Mouse (Mus musculus): ENCODE results near the gene Ric3. TPM values are rescaled to one million over a fixed set of nuclear protein-coding genes. Genes with fewer than 3 reads are reported as not detected.

The Ric3 gene
- polyA plus RNA-seq, 1 experiment from 2014 or later, result 5.3 TPM

DNA sequence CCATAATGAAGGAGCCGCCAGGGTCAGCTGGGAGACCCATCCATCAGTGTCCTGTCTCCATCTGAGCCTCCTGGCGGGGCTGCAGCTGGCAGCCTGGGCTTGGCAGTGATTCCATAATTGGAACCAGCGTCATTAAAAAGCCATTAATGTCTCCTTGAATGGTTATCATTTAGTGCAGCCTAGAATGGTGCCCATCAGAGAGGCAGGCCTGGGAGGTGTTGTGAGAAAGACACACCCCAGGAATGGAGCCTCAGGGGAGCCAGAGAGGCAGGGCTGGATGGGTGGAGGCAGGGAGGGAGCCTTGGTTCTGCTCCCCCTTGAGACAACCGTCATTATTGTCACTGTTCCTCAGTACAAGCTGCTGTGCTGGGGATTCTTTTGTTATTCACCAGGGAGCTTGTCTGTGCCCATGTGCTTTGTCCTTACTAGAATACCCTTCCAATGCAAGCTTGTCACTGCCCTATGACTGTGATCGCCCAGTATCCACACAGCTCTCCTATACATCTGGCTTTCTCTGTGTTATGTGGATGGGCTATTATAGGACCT, 66.7 kb downstream of the Ric3 start:
- no peak overlapping the region for H3K4me2 ChIP-seq (replicated peaks)
- H3K9ac ChIP-seq, result no peak overlapping the region
- WGBS, result 53% methylated on average over 5 of the region's 5 CpGs
- H3K27ac ChIP-seq, result no peak overlapping the region
- no peak overlapping the region for H3K4me3 ChIP-seq
- no peak for ATAC-seq (ENCODE audit: insufficient number of reproducible peaks, insufficient read depth, low FRiP score, low TSS enrichment)
- no peaks in the 10 kb centered on the region for H3K9me3 ChIP-seq
- H3K27me3 ChIP-seq, result peaks cover 19% of the 10 kb centered on the region
- H3K36me3 ChIP-seq, result no peaks in the 10 kb centered on the region
- 0 out of 2 replicates have a peak, but pooled peaks cover 2% of the 10 kb centered on the region for H3K4me1 ChIP-seq

DNA sequence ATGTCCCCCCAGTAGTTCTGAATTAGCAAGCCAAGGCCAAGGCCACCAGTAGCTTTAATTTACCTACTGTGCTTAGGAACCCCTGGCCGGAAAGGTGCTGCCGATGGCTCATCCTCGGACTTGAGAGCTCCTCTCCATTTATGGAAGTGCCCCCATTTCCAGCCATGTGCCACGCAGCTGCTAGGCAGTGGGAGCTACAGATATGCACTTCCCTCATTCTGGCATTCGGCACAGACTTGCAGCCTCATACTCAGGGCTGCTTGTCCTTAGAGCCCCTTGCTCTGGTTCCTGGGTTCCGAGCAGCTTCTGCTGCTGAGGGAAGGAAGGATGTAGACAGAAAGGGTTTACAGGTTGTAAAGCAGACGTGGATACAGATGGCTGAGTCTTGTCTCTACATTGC, 68.3 kb downstream of the Ric3 start:
- no peak overlapping the region for H3K4me2 ChIP-seq (replicated peaks)
- H3K9me3 ChIP-seq, result no peaks in the 10 kb centered on the region
- no peak overlapping the region for H3K27ac ChIP-seq
- H3K27me3 ChIP-seq, result peaks cover 35% of the 10 kb centered on the region
- no peak for ATAC-seq (ENCODE audit: insufficient number of reproducible peaks, insufficient read depth, low FRiP score, low TSS enrichment)
- 0 out of 2 replicates have a peak, but pooled peaks cover 7% of the 10 kb centered on the region for H3K4me1 ChIP-seq
- H3K36me3 ChIP-seq, result no peaks in the 10 kb centered on the region
- WGBS, result 80% methylated on average over 7 of the region's 7 CpGs
- no peak overlapping the region for H3K9ac ChIP-seq
- no peak overlapping the region for H3K4me3 ChIP-seq

DNA sequence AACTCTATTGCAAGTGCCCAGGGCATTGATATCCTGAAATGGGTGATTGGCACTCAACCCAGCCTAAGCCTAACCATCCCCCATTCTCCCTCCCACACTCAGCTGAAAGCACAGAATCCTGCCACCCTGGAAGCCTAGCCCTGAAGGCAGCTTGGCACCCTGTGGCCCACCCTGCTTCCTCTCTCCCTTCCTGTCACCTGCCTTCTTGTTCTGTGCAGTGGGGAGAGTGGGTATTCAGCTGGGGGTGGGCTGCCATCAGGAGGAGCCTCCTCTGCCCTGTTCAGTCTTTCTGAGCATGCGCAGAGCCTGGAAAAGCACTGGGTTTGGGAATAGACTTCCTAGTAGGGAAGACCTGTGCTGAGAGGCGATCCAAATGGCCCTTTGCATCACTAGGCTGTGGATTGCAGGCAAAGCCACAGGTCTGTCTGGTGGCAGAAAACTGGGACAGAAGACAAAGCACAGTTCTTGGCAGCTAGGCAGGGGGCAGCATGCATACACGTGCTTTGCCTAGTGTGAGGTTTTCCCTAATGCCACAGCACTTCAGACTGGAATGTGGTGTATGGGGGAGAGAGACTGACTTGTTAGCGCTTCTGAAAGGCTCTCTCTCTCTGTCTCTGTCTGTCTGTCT, 70.0 kb downstream of the Ric3 start:
- no peaks in the 10 kb centered on the region for H3K9me3 ChIP-seq
- no peak for ATAC-seq (ENCODE audit: insufficient number of reproducible peaks, insufficient read depth, low FRiP score, low TSS enrichment)
- H3K27ac ChIP-seq, result no peak overlapping the region
- no peak overlapping the region for H3K4me2 ChIP-seq (replicated peaks)
- 37% methylated on average over 4 of the region's 4 CpGs for WGBS
- H3K27me3 ChIP-seq, result peaks cover 44% of the 10 kb centered on the region
- H3K4me1 ChIP-seq, result 0 out of 2 replicates have a peak, but pooled peaks cover 7% of the 10 kb centered on the region
- no peak overlapping the region for H3K9ac ChIP-seq
- H3K4me3 ChIP-seq, result no peak overlapping the region
- no peaks in the 10 kb centered on the region for H3K36me3 ChIP-seq

DNA sequence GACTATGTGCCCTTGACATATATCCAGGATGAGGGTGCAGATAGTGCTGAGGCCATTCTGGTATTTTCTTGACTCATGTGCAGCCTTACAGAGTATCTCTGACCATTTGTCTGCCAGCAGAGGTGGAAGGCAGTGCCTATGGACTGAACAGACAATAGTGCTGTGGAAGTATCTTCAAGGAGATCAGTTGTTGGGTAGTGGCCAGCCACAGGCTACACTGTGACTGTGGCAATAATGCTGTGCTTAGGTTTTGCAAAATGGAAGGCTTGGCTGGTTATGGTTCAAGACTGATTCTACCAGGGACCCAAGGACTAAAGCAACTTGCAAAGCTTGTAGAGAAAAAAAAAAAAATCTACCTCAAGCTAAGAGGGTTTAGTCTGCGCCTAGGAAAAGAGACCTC, 70.6 kb downstream of the Ric3 start:
- H3K27ac ChIP-seq, result no peak overlapping the region
- H3K4me2 ChIP-seq (replicated peaks), result no peak overlapping the region
- no peak for ATAC-seq (ENCODE audit: insufficient number of reproducible peaks, insufficient read depth, low FRiP score, low TSS enrichment)
- H3K9ac ChIP-seq, result no peak overlapping the region
- 0 out of 2 replicates have a peak, but pooled peaks cover 7% of the 10 kb centered on the region for H3K4me1 ChIP-seq
- no peaks in the 10 kb centered on the region for H3K9me3 ChIP-seq
- WGBS, result 89% methylated on average over 1 of the region's 1 CpGs
- H3K4me3 ChIP-seq, result no peak overlapping the region
- no peaks in the 10 kb centered on the region for H3K36me3 ChIP-seq
- H3K27me3 ChIP-seq, result peaks cover 44% of the 10 kb centered on the region

DNA sequence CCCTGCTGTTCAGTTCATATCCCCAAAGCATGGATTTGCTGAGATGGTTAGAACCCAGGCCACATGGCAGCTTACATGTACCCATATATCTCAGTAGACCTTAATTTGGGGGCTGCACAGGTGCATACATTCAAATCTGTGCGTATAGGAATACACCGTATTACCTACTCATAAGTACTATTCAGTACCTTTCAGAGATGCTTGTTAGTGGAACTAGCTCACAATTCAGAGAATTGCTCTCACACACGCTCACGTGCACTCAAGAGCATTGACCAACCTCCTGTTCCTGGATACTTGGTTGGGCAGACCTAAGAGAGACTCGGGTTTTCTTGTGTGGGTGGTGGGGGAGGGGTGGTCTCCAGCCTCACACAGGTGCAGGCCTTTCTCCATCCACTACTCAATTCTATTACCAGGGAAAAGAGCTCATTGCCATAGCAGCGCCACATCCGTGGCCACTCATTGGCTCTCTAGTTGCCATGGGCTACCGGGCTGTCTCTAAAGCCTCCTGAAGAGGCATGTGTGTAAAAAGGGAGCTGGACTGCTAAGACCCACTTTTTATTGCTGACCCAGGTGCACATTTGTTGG, 71.4 kb downstream of the Ric3 start:
- Histone ChIP-seq H3K27me3 (peaks cover 44% of the 10 kb centered on the region), H3K36me3 (no peaks in the 10 kb centered on the region), H3K9ac (peak overlapping the region; percentile 60; the same call in 1 of the 2 replicates), H3K4me1 (0 out of 2 replicates have a peak, but pooled peaks cover 7% of the 10 kb centered on the region), H3K4me2 (replicated peaks) (peak overlapping the region; percentile 93), H3K4me3 (peak overlapping the region; percentile 61), H3K9me3 (no peaks in the 10 kb centered on the region), H3K27ac (no peak overlapping the region)
- WGBS, result 49% methylated on average over 8 of the region's 8 CpGs
- peak; percentile 38 for ATAC-seq (ENCODE audit: insufficient number of reproducible peaks, insufficient read depth, low FRiP score, low TSS enrichment)

DNA sequence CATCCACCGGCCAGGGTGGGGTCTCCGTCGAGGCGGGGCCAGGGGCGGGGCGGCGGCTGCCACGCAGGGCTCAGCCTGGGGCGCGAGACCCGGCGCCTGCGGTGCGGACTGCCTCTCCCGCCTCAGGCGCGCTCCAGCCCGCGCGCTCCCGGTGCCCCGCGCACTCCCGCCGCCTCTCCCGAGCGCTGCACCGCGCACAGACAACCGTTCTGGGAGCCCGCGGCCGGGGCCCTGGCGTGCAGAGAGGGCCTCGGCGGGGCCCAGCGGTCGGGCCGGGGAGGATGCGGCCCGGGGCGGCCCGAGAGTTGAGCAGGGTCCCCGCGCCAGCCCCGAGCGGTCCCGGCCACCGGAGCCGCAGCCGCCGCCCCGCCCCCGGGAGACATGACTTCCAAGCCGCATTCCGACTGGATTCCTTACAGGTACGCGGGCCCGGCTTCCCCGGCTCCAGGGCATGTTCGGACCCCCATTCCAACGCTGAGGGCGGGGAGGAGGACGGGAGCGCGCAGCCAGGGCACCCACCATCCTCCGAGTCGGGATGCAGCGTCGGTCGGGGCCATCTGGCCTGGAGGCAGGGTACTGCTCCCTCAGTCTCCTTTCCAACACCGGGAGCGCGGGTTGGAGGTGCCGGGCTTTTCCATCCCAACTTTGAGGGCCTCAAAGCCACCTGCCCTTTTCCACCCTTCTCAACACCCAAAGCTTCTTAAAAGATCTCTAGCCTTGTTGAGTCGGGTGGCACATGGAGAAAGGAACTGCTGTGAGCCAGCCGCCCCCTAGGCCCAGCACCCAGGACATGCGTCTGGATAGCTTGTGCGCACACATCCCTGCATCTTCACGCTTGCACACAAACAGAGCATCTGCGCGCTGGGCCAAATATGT, 72.2 kb downstream of the Ric3 start:
- Histone ChIP-seq H3K4me1 (0 out of 2 replicates have a peak, but pooled peaks cover 7% of the 10 kb centered on the region), H3K9me3 (no peaks in the 10 kb centered on the region), H3K4me2 (replicated peaks) (peak overlapping the region; percentile 93), H3K27me3 (peaks cover 44% of the 10 kb centered on the region), H3K36me3 (no peaks in the 10 kb centered on the region), H3K4me3 (peak overlapping the region; percentile 61), H3K27ac (no peak overlapping the region), H3K9ac (peak overlapping the region; percentile 60)
- peak; percentile 67 for ATAC-seq (ENCODE audit: insufficient number of reproducible peaks, insufficient read depth, low FRiP score, low TSS enrichment)
- 1% methylated on average over 81 of the region's 82 CpGs for WGBS

DNA sequence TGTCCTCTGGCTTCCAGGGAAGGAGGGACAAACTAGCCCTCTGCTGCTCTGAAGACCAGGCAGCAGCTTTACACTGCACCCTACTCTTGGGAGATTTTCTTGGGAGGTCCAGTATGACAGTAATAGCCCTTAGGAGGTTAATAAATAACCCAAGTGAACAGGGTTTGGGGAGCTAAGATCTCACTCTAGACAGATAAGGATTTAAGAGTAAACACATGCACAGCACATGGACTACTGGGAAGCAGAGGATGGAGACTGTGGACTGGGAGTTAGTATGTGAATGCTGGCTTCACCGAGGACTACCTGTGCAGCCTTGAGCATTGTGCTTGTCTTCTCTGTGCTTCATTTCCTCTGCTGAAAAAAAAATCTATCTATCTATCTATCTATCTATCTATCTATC, 73.9 kb downstream of the Ric3 start:
- no peak overlapping the region for H3K4me2 ChIP-seq (replicated peaks)
- H3K4me1 ChIP-seq, result 0 out of 2 replicates have a peak, but pooled peaks cover 7% of the 10 kb centered on the region
- no peak overlapping the region for H3K27ac ChIP-seq
- no peak for ATAC-seq (ENCODE audit: insufficient number of reproducible peaks, insufficient read depth, low FRiP score, low TSS enrichment)
- WGBS, result 82% methylated on average over 1 of the region's 1 CpGs
- H3K9ac ChIP-seq, result no peak overlapping the region
- no peaks in the 10 kb centered on the region for H3K9me3 ChIP-seq
- H3K4me3 ChIP-seq, result no peak overlapping the region
- H3K27me3 ChIP-seq, result peaks cover 44% of the 10 kb centered on the region
- no peaks in the 10 kb centered on the region for H3K36me3 ChIP-seq

DNA sequence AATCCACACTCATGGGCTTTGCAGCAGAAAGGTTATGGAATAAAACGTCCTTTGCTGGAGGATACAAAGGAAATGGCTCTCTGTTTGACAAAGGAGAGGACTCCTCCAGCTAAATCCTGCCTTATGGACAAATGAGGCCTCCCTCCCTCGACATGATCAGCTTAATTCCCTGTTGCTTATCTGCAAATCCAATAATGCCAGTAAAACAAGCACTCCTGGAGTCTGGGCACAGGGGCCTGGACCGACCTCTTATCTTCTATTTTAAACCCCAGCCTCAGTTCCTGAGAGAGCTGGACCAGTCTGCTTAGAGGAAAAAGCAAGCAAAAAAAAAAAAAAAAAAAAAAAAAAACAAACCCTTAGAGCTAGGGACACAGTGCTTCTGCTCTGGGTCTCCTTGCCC, 79.5 kb downstream of the Ric3 start:
- no peak for ATAC-seq (ENCODE audit: insufficient number of reproducible peaks, insufficient read depth, low FRiP score, low TSS enrichment)
- H3K4me2 ChIP-seq (replicated peaks), result no peak overlapping the region
- H3K9ac ChIP-seq, result no peak overlapping the region
- H3K27me3 ChIP-seq, result no peaks in the 10 kb centered on the region
- no peaks in the 10 kb centered on the region for H3K4me1 ChIP-seq
- H3K4me3 ChIP-seq, result no peak overlapping the region
- WGBS, result 36% methylated on average over 3 of the region's 3 CpGs
- no peaks in the 10 kb centered on the region for H3K36me3 ChIP-seq
- H3K27ac ChIP-seq, result no peak overlapping the region
- H3K9me3 ChIP-seq, result no peaks in the 10 kb centered on the region

DNA sequence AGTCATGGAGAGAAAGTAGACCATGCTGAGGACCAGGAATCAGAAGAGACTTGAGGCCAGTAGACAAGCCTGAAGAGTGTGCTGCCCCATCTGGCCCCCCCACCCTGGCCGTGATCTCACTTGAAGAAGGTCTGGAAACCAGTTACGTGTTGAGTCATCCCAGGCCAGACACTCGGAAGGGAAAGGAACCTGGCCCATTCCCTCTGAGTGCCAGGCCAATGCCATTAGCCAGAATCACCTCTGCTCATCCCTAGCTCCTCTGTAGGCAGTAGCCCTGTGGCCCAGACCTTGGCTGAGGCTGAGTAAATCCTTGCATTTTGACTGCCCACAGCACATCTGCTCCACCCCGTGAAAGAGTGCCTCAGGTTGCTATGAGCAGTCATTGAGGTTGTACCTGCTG, 81.2 kb downstream of the Ric3 start:
- Histone ChIP-seq H3K4me3 (no peak overlapping the region), H3K27me3 (no peaks in the 10 kb centered on the region), H3K27ac (no peak overlapping the region), H3K36me3 (no peaks in the 10 kb centered on the region), H3K4me2 (replicated peaks) (no peak overlapping the region), H3K9ac (no peak overlapping the region), H3K9me3 (no peaks in the 10 kb centered on the region), H3K4me1 (no peaks in the 10 kb centered on the region)
- 79% methylated on average over 4 of the region's 4 CpGs for WGBS
- no peak for ATAC-seq (ENCODE audit: insufficient number of reproducible peaks, insufficient read depth, low FRiP score, low TSS enrichment)

DNA sequence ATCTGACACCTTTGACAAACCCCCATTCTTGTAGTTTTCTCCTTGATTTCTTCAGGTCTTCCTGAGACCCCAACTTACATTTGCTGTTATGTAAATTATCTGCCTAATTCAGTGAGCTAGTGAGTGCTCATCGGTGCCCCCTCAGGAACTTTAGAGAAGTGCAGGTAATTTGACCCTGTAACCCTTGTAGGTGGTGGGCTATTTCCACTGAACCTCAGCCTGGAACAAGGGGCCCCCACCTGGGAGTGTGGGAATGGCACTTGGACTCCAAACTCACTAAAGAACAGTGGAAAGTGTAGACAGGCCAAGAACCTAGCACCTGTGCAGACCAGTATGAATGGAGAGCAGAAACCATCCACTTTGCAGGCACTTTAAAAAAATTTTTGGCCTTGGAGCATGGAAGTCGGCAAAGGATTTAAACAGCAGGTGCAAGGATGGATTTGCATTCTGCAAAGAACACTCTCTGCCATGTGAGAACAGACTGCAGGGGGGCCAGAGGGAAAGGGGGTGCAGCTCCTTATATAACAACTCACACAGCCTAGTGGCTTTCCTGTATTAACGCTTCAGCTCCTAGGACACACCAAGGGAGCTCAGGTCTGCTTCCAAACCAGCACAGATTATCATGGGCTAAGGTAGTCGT, 82.7 kb downstream of the Ric3 start:
- H3K27me3 ChIP-seq, result no peaks in the 10 kb centered on the region
- H3K27ac ChIP-seq, result no peak overlapping the region
- no peak overlapping the region for H3K9ac ChIP-seq
- H3K4me3 ChIP-seq, result no peak overlapping the region
- no peaks in the 10 kb centered on the region for H3K4me1 ChIP-seq
- no peaks in the 10 kb centered on the region for H3K9me3 ChIP-seq
- WGBS, result 48% methylated on average over 4 of the region's 4 CpGs
- no peak overlapping the region for H3K4me2 ChIP-seq (replicated peaks)
- no peaks in the 10 kb centered on the region for H3K36me3 ChIP-seq
- no peak for ATAC-seq (ENCODE audit: insufficient number of reproducible peaks, insufficient read depth, low FRiP score, low TSS enrichment)

DNA sequence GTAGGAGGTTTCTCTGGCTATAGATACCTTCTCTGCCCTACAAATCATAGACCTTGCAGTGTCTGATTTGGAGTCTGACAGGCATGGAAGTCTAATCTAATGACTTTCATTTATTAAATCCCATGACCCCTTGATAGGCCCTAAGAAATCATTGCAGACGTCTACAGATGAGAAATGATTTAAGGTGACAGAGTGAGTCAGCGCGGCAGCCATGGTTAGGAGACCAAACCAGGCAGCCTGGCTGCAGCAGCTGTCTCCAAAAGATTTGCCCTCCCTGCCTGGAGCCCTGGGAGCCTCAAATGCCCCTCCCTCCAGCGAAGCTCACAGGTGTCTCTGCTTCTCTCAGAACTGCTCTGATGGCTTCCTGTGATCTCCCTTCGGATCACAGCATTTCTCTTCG, 87.0 kb downstream of the Ric3 start:
- Histone ChIP-seq H3K27ac (no peak overlapping the region), H3K36me3 (no peaks in the 10 kb centered on the region)

More for the DNA sequence above, 87.0 kb downstream of the Ric3 start:
- H3K9me3 ChIP-seq, result no peaks in the 10 kb centered on the region
- no peaks in the 10 kb centered on the region for H3K27me3 ChIP-seq
- H3K4me2 ChIP-seq (replicated peaks), result no peak overlapping the region
- no peak overlapping the region for H3K9ac ChIP-seq
- no peak overlapping the region for H3K4me3 ChIP-seq
- ATAC-seq (ENCODE audit: insufficient number of reproducible peaks, insufficient read depth, low FRiP score, low TSS enrichment), result no peak
- H3K4me1 ChIP-seq, result no peaks in the 10 kb centered on the region
- WGBS, result 73% methylated on average over 6 of the region's 6 CpGs

Measured in embryonic facial prominence, embryonic 12.5 days (tissue).